Mouse (Mus musculus): Measurements from ENCODE around the gene Samd4b.
A peak's percentile ranks its signal among the peaks of the same experiment; 100 is the strongest.

Gene Samd4b

DNA sequence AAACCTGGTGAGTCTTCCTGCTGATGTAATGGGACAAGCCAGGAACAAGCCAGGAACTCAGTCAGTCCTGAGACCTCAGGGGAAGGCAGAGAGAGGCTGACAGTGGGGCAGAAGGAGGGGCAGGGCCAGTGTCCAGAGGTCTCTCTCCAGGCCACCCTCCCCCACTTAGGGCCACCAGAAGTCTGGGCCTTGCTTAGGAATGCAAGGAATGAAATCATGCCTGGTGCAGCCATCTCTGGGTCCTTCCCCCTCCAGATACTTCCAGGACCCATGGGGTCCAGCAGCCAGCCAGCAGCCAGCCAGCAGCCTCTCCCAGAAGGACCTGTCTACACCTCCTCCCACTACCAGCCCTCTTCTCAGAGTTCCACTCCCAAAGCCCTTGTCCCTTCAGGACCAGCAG lies 10.3 kb downstream of the Samd4b start:
- no peak for DNase-seq

DNA sequence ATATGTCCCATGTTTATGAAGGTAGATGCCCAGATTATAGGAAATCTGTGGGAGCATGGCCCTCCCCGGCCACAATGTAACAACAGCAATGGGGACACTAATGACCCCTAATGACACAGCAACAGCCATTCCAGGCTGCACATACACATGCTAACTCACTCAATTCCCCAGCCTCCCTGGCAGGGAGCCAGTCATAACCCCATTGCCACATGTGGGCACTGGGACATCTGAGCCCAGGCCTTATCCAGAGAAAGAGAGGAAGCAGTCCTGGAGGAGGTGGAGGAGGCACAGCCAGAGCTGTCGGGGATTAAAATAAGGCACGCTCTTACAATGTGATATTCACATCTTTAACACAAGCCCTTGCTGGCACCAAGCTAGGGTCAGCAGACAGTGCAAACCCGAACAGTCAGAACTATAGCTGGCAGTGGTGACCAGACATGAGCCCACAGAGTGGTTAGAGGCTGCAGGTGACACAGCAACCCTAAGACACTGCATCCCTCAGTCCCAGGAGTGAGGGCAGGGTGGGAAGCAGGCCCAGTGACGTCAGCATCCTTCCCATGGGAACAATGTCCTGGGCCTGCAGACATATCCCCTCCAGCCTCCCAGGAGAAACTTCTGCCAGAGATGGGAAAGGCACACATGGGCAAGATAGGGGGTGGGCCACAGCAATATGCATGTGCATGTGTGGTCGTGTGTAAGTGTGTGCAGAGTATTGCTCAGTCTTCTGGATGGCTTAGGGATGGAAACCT lies 11.1 kb downstream of the Samd4b start:
- DNase-seq, result no peak

DNA sequence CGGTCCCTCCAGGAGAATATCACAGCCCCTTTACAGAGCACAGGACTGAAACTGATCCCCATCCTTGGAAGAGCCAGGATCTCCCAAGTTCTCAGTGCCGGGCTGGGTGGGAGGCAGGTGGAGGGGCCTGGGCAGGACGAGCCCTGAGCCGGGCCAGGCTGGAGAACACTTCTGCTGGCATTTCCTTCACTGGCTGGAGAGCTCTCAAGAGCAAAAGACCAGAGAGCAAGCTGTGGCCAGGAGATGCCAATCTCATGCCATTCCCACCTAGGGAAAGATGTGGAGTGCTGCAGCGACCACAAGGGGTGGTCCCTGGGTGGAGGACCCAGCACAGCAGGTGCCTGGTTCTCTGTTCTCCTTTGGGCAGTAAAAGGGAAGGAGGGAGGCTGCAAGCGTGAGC lies 12.9 kb downstream of the Samd4b start:
- DNase-seq, result no peak

DNA sequence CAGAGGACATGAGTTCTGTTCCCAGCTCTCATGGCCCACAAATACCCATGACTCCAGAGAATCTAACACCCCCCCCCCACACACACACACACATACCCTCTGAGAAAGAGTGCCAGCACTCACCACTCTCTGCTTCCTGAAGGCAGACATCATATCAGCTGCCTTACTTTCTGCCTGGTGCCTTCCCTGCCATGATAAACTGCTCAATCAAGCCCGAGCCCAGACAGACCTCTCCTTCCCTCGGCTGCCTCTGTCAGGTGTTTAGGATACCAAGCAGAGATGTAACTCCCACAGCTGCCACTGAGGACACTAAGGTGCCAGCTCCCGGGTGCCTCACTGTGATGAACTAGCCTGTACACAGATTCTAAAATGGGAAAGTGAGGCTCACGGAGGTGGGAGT lies 13.5 kb downstream of the Samd4b start:
- DNase-seq, result no peak

DNA sequence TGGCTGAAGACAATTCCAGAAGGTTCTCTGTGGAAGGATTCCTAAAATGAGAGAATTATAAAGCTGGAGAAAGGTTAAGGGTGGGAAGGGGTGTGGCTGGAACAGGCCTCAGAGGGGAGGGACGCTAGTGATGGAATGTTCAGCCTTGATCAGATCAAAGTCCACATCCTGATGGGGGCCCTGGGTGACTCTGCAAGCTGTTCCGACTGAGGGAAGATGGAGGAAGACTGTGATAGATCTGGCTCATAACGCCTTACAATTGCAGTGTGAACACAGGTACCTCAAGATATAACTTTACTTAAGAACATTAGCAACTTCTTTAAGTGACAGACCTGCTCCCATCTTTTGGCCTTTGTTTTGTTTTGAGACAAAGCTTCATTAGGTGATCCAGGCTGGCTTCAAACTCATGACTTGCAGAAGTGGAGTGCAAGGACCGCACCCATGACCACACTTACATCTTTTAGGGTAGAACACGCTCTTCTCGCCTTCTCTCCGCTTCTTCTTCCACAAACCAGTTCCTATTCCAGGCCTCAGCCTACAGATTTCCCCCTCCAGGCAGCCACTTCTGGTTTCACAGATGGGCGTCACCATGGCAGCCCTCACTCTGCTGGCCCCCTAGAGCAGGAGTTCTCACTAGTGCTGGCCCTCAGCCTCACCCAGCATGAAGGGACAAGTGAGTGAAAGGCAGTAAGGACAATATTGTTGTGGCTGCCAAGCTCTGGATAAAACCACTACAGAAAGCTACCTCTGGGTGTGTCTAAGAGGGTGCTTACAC lies 14.2 kb downstream of the Samd4b start:
- no peak for DNase-seq

DNA sequence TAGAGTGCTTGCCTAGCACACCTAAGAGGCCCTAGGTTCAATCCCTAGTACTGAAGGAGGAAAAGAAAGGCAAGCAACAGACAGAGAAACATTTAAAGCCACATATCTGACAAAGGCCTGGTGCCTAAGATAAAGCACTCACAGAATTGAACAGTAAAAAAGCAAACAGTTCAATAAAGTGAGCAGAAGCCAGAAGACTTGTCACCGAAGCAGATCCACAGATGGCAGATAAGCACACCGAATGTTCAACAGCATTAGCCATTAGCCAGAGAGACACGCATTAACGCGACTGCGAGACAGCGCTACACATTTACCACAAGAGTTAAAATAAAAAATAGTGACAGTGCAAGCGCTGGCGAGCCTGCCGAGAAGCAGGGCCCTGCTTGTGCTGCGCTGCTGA lies 15.1 kb downstream of the Samd4b start:
- DNase-seq, result no peak

DNA sequence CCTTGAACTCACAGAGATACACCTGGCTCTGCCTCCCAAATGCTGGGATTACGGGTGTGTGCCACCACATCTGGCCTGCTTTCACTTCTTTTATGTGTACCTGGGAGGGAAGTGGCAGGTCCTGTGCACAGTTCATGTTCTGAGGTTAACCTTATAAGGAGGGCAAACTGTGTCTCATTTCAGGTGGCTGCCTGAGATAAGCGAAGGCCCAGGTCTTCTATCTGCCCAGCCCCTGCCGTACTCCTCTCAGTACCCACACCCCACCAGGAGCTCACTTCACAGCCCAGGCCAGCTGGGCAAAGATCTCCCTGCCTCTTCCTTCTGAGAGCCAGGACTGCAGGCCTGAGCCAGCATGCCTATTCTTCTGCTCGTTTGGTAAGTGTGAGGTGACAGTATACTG lies 16.2 kb downstream of the Samd4b start:
- DNase-seq, result no peak

DNA sequence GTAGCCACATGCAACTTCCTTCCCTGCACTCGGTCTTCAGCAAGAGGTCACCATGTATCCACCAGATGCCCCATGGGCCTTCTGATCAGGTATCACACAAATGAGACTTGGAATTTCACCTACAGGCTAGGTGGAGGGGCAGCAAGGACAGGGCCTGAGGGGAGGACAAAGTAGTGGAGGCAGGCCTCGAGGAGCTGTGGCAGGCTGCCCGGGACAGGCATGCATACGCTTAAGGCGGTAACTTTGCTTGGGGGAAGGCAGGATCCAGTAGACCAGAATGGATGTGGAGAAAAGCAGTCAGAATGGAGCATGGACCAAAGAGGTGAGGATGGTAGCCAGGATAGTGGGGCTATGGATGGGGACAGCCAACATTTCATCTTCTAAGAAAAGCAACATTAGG lies 18.1 kb downstream of the Samd4b start:
- no peak for DNase-seq

DNA sequence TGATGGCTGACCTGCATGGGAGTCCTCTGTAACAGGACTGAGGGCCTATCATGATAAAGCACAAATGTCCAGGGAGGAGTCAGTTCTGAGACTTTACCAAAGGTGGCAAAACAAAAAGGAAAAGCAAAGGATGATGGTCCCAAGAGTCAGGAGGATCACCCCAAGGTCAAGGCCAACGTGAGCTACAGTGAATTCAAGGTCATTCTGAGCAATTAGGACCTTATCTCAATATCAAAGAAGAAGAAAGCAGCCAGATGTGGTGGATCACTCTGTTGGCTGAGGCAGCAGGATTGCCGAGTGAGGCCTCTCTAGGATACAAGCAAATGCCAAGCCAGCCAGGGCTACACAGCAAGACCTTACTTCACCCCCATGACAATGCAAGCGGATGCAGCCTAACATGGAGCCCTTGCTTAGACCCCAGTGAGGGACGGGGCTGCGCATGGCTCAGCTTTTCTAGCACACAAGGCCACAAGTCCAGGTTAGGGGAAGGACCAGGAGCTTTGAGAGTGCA lies 19.3 kb downstream of the Samd4b start:
- no peak for DNase-seq

DNA sequence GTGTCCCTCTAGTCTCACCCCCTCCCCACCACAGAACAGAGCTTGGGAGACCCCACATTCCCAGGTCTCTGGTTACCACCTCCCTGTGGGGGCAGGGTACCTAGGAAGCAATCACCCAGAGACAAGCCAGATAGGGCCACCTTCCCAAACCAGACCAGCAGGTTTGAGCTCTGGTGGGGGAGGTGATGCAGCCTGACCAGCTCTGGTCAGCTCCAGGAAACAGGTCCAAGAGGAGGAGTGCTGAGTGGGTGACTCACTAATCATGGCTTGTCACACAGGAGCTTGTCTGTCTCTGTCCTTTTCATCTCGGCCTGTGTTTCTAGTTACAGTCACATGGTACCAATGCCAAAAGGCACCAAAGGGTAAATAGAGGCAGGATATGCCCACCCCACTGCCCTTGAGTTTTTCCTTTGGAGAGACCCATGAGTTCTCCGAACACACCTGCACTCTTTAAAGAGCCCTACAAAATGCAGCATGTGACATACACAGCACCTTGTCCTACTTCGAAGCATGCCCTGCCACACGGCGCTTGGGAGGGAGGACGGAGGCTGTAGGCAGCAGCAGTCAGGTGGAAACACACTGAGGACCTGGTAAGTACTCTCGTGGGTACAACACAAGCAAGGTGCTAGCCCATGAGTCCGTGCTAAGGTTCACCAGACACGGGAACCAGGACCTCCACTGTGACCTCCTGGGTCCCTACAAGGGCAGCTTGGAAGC lies 20.0 kb downstream of the Samd4b start:
- no peak for DNase-seq

DNA sequence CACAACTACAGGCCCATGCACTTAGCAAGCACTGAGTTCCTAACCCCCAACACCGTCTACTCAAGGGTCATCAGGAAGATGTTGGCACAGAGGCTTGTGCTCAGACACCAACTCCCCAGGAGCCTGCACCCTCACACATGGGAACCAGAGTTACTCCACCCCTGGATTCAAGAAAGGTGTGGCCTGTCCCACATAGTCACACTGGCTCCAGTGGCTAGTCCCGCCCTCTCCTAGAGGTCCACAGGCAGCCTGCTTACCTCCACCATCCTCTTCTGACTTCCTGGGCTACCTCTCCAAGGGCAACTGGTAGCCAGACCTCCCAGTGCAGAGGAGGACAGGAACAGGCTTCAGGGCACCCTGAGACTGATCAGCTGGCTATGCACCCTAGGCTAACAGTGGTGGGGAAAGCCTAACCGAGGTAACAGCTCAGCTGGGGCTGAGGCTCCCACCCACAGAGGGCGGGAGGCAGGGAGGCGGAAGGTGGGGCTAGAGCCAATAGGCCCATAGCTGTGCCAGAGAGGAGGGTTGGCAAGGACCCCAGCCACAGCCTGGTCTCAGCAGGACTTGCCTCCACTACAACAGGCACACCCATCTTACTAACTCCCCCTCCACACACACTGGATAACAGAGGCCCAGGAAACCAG lies 21.6 kb downstream of the Samd4b start:
- no peak for DNase-seq

DNA sequence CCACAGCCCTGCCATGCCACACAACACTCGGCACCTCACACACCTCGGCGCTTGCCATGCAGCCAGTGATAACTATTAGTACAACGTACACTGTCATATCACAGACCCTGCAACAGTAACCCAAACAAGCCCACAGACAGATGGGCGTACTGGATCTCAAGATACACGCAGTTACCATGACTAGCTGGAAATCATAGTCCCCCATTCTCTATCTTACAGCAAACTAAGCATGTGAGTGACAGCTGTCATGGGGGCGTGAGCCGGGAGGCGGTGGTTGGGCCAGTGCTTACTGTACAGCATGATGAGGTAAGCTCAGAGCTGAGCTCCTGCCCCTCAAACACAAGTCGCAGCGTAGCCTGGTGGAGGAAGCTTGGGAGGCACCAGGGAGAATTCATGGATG lies 22.3 kb downstream of the Samd4b start:
- no peak for DNase-seq

DNA sequence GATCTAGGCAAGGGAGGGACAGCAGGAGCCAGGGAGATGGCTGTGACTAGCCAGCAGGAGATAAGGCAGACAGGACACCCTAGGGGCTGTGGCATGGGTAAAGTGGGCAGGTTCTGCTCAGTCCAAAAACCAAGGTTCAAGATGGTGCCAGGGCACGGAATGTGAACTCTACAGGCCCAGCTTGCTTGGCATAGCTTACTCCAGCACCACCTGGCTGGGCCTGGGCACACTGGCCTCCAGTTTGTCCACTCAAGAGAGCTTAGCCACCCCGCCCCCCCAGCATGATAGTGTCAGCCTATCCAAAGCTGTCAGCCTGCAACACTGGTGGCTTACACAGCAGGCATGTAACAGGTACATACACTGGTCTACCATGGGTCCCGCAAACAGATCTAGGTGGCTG lies 24.7 kb downstream of the Samd4b start:
- DNase-seq, result no peak

DNA sequence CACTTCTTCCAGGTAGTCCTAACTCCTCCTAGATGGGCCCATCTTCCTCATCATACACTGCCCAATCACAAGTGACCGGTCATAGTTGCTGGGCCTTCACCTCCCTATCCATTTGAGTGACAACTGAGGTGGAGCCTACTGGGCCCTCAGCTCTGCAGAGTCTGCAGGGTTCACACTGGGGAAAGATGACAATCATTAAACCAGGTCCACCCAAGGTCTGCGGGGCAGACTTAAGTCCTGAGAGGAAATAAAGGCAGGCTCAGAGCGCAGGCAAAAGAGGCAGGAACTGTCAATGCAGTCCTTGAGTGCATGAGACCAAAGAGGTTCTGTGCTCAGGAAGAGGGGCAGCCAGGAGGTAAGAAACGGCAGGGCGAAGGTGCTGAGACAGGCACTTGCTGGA lies 25.3 kb downstream of the Samd4b start:
- DNase-seq, result no peak

DNA sequence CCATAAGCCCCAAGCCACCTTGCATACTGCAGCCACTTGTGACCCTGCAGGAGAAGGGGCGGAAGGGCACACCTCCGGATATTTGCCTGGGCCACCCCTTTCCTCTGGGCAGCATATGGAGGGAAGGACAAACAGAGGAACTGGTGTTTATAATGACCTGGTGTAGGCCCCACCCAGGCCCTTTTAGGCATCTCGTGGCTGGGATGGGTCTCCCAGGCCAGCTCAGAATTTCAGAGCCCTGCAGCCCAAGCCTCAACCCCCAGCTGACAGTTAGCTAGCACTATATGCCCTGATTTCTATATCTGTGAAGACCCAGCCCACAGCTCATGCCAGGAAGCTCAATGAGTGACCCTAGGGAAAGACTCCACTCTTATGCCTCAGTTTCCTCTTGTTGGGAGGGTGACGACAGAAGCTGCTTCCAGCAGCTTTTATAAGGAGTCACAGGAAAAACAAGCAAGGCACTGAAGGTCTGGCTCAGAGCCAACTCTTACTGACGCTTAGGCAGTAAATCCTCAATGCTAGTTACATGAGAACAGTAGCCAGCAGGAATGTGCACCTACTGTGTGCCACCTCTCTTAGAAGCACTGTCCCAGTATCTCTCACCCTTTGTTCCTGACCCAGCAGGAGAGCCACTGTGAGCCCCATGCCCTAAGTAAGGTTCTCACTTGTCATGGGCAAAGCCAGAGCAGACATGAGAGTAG lies 26.8 kb downstream of the Samd4b start:
- DNase-seq, result no peak

DNA sequence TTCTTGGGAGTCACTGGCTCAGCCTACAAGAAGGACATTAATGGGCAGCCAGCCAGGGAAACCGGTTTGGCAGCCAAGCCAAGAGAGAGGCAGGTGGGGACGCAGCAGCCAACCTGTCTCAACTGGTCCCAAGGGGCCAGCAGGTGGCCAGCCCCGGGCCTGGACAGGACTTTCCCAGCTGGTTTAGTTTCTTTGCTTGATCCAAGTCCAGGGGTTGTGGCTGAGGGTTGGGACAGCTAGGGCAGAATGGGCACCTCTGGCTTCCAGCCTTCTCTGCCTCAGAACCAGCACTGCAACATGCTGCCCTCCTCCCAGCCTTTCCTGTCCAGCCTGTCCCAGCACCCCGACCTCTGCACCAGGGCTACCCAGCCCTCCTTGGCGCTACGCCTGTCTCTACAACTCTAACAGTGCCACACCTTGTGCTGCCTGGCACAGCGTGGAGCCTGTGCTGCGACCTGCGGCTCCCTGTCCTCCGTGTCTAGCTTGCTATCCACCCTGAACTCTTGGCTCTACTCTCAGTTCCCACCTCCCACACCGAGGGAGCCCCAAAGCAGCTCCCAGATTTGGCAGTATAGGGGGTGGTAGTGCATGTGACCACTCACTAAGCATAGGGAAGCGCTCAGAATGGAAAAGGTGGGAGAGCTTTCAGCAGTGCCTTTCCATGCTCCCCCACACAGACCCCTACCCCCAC lies 27.5 kb downstream of the Samd4b start:
- no peak for DNase-seq

DNA sequence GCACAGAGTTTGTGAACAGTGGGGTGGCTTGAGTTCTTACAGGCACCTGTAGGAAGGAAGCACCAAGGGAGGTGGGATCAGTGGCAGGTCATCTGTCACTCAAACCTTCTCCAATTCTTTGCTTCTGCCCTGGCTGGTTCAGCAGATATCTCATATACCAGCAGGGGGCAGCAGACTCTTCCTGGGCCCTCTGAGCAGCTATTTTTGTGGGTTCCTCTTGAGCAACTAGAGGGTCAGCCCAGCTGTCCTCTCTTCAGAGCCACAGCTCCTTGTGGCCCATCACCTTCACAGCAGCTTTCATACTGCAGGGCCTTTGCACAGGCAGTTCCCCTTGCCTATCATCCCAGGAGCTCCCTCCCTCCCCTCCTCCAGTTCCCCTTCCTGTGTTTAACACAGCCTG lies 29.7 kb downstream of the Samd4b start:
- DNase-seq, result peak in 1 of 2 experiments; percentile 37

DNA sequence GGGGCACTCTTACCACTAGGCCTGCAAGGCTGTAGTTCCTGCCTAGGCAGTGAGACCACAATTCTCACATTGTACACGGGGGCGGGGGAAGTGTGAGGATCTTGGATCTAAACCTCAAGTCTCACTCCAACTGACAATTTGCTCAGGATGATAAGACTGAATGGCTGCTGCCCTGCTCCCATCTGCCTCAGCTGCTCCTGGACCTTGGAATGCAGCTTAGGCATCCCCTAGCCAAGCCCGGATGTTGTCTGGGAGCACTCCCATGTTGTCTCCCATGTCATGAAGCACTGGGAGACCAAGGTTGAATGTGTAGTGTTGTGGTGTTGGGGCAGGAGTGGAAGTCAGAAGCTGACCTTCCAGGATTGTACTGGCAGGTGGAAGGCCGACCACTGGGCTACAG lies 30.4 kb downstream of the Samd4b start:
- no peak for DNase-seq

DNA sequence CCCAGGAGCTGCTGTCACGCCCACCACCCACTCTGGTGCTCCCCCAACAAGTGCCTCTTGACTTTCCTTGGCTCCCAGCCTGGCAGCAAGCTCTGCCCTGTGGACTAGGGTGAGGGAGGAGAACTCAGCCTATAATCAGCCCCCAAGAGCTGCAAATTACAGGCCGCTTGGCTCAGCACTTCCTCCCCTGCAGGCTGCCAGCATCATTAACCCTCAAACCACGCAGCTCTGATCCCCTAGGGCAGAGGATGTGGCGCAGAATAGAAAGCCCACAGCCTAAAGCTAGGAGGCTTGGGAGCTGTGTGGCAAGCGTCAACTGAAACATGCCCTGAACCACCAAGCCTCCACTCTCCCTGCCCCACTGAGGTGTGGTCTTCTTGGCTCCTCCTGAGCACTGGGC lies 32.5 kb downstream of the Samd4b start:
- DNase-seq, result peak in 1 of 2 experiments; percentile 48

DNA sequence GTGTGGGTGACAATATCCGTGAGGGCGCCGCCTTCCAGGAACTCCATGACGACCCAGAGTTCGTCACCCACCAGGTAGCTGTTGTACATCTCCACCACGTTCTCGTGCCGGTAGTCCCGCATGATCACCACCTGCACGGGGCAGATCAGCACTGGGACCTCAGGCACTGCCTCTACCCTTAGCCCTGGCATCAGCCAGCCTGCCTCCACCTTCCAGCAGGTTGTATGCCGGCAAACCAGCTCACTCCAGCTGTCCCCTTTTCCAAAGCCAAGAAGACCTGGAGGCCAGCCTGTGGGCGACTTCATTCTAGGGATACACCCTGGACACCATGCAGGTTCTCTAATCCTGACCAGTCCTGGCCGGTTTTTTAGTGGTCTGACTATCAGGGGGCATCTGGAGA lies 35.0 kb downstream of the Samd4b start:
- no peak for DNase-seq

DNA sequence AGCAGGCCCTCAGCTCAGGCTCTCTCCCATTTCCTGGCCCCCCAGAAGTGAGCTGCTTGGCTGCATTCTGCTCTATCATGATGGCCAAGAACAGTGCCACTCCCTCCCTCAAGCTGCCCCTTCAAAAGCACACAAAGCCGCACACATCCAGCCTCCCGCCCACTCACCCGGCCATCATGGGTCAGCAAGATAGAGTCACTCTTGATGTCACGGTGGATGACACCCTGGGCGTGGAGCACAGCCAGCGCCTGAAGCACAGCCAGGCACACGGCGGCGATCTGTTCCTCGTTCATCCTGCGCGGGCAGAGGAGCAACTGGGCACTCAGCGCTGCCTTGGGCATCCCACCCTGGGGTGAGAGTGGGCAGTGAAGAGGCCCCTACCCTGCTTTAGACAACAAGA lies 35.6 kb downstream of the Samd4b start:
- no peak for DNase-seq

DNA sequence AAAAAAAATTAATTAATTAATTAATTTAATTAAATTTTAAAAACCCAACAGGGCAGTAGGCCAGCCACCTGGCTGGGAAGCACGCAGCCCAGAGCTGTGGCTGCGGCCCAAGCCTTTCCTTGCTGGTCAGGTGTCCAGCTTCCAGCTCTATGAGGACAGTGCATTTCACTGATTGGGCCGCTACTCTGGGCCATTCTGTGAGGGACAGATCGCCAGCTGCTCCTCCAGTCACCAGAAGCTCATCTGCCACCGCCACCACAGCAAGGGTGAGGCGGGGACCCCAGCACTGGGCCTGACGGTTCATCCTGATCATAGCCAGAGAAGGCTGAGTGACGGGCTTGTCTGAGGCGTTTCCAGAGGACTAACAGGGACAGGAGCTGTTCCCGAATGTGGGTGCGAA lies 36.0 kb downstream of the Samd4b start:
- DNase-seq, result no peak
